Mouse (Mus musculus) testis, adult 2 months (tissue): ENCODE measurements around the gene Adamts3.

Experiments
- CTCF ChIP-seq: fragments of 200-500 bp; IDR thresholded peaks from 2 replicates; pipeline ENCODE4 v1.5.1; 2012; ENCODE audit warnings: low read depth, mild to moderate bottlenecking, inconsistent platforms, low read length, moderate library complexity; ENCODE audit not compliant: control insufficient read depth, insufficient read depth, insufficient replicate concordance
- POLR2A ChIP-seq: fragments of 200-500 bp; IDR thresholded peaks from 2 replicates; pipeline ENCODE4 v1.6.1; 2012; ENCODE audit warnings: low read depth, mild to moderate bottlenecking, inconsistent platforms, low read length, moderate library complexity; ENCODE audit not compliant: control insufficient read depth

GRCm38 (mm10) chr5:89881425-89881824, 1.7 kb downstream of the Adamts3 start:
- TF ChIP-seq CTCF (no peak), POLR2A (no peak)
